Mouse (Mus musculus): ENCODE measurements at regions not wholly inside any gene's neighbourhood (a gene's known extent, or its start where the extent isn't known, plus 50 kb on each side); places are given as distances from the start of the nearest gene placed in this dataset.

DNA sequence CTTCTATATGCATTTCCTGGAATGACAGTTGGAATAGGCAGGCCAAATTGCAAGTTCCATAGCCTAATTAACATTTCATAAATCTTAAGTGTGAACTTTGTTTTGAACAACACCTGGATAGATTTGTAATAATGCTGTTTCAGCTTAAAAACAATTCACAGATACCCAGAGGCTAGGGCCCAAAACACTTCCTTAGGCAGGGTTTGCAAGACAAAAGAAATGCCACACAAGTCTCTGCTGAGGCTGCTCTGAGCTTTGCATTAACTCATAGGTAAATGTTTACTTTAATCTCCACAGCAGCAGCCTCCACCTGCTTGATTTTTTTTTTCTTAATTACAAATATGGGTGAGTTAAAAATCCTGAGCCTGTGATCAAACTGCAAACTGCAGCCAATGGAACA is 118.4 kb downstream of the Gnat3 start:
- H3K4me1 ChIP-seq (ENCODE audit: control insufficient read depth in 1 of 2, insufficient read depth in 2 of 2, low read length in 2 of 2) = no peaks in the 10 kb centered on the region
- H3K27ac ChIP-seq (ENCODE audit: control insufficient read depth, low read depth, low read length) = no peak overlapping the region
- no peaks in the 10 kb centered on the region for H3K27me3 ChIP-seq (ENCODE audit: control insufficient read depth in 1 of 2, insufficient read depth in 2 of 2, low read length in 2 of 2)
- no peaks in the 10 kb centered on the region for H3K9me3 ChIP-seq (replicated peaks; ENCODE audit: insufficient read depth, low read length)
- no peak for TF ChIP-seq JUND (IDR thresholded peaks at IDR 0.05; ENCODE audit: low read depth, low read length)
- TF ChIP-seq MYC (IDR thresholded peaks at IDR 0.05; ENCODE audit: low read depth, low read length) = no peak
- no peak for TF ChIP-seq NELFE (IDR thresholded peaks at IDR 0.05; ENCODE audit: low read depth, low read length)
- no peak for DNase-seq (ENCODE audit: low read depth, low spot score)
- H3K36me3 ChIP-seq (ENCODE audit: control insufficient read depth in 1 of 2, insufficient read depth in 2 of 2, low read length in 2 of 2) = no peaks in the 10 kb centered on the region
- no peak overlapping the region for H3K4me3 ChIP-seq (ENCODE audit: control insufficient read depth in 1 of 2, insufficient read depth in 1 of 2, low read depth in 2 of 2, low read length in 2 of 2)
- H3K9ac ChIP-seq (ENCODE audit: control insufficient read depth, low read depth, low read length, poor library complexity, severe bottlenecking) = no peak overlapping the region
- no peaks in the 10 kb centered on the region for H3K79me2 ChIP-seq (ENCODE audit: control insufficient read depth, insufficient read depth, low read length, poor library complexity)

DNA sequence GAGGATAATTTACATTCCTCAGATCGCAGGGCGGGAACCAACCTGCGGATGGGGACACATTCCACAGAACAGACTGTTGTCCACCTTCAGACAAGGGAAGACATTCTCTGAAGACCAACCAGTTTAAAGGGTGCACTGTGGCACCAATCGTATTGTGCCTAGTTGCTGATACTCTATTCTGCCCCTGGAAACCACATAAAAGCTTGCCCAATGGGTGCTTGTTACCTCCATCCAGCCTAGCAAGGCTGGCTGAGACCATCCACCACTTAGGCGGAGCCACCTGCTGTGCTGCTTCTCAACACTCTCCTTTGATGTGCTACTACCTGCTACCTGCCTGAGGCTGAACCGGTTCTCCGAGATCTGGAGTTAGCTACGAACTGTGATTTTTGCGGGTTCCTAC is 119.9 kb downstream of the Gnat3 start:
- H3K9me3 ChIP-seq (replicated peaks; ENCODE audit: insufficient read depth, low read length) = no peaks in the 10 kb centered on the region

GRCm38 (mm10) chr5:18083789-18084188 is 121.4 kb downstream of the Gnat3 start:
- Histone ChIP-seq H3K9ac (ENCODE audit: control insufficient read depth, low read depth, low read length, poor library complexity, severe bottlenecking) (no peak overlapping the region), H3K9me3 (replicated peaks; ENCODE audit: insufficient read depth, low read length) (no peaks in the 10 kb centered on the region), H3K27ac (ENCODE audit: control insufficient read depth, low read depth, low read length) (no peak overlapping the region), H3K79me2 (ENCODE audit: control insufficient read depth, insufficient read depth, low read length, poor library complexity) (no peaks in the 10 kb centered on the region), H3K4me1 (ENCODE audit: control insufficient read depth in 1 of 2, insufficient read depth in 2 of 2, low read length in 2 of 2) (no peaks in the 10 kb centered on the region), H3K4me3 (ENCODE audit: control insufficient read depth in 1 of 2, insufficient read depth in 1 of 2, low read depth in 2 of 2, low read length in 2 of 2) (no peak overlapping the region), H3K27me3 (ENCODE audit: control insufficient read depth in 1 of 2, insufficient read depth in 2 of 2, low read length in 2 of 2) (no peaks in the 10 kb centered on the region), H3K36me3 (ENCODE audit: control insufficient read depth in 1 of 2, insufficient read depth in 2 of 2, low read length in 2 of 2) (no peaks in the 10 kb centered on the region)
- no peak for DNase-seq (ENCODE audit: low read depth, low spot score)
- no peak for TF ChIP-seq USF2 (IDR thresholded peaks at IDR 0.05; ENCODE audit: borderline replicate concordance in 1 of 2, insufficient read depth in 1 of 2, low read depth in 1 of 2, low read length in 2 of 2)
- TF ChIP-seq CHD2 (IDR thresholded peaks at IDR 0.05; ENCODE audit: low read length) = no peak
- no peak for TF ChIP-seq KAT2A (conservative IDR thresholded peaks at IDR 0.05; ENCODE audit: low read depth, low read length)
- no peak for TF ChIP-seq SIN3A (IDR thresholded peaks at IDR 0.05; ENCODE audit: low read length)
- no peak for TF ChIP-seq MEF2A (IDR thresholded peaks at IDR 0.05; ENCODE audit: extremely low read depth, insufficient replicate concordance, low read depth, low read length, poor library complexity, severe bottlenecking)
- TF ChIP-seq ZKSCAN1 (IDR thresholded peaks at IDR 0.05; ENCODE audit: low read depth, low read length) = no peak

More for the DNA sequence above, 119.9 kb downstream of the Gnat3 start:
- H3K4me1 ChIP-seq (ENCODE audit: control insufficient read depth in 1 of 2, insufficient read depth in 2 of 2, low read length in 2 of 2) = no peaks in the 10 kb centered on the region
- H3K36me3 ChIP-seq (ENCODE audit: control insufficient read depth in 1 of 2, insufficient read depth in 2 of 2, low read length in 2 of 2) = no peaks in the 10 kb centered on the region
- TF ChIP-seq ZNF384 (IDR thresholded peaks at IDR 0.05; ENCODE audit: low read depth, low read length) (no peak), MXI1 (IDR thresholded peaks at IDR 0.05; ENCODE audit: low read depth, low read length) (no peak)
- H3K4me3 ChIP-seq (ENCODE audit: control insufficient read depth in 1 of 2, insufficient read depth in 1 of 2, low read depth in 2 of 2, low read length in 2 of 2) = no peak overlapping the region
- no peak overlapping the region for H3K27ac ChIP-seq (ENCODE audit: control insufficient read depth, low read depth, low read length)
- H3K9ac ChIP-seq (ENCODE audit: control insufficient read depth, low read depth, low read length, poor library complexity, severe bottlenecking) = no peak overlapping the region
- no peaks in the 10 kb centered on the region for H3K27me3 ChIP-seq (ENCODE audit: control insufficient read depth in 1 of 2, insufficient read depth in 2 of 2, low read length in 2 of 2)
- DNase-seq (ENCODE audit: low read depth, low spot score) = no peak
- no peaks in the 10 kb centered on the region for H3K79me2 ChIP-seq (ENCODE audit: control insufficient read depth, insufficient read depth, low read length, poor library complexity)
